Mouse (Mus musculus) left cerebral cortex, adult 9 months (tissue): ENCODE data around the gene Atp5d.

ENCODE experiments used
- DNase-seq, 2 experiments: peaks; one replicate each; pipeline ENCODE4 v3.0.0; 2022; ENCODE audit warnings: low spot score in 2 of 2

Gene Atp5d

GRCm38 (mm10) chr10:80167460-80168037 lies 29.1 kb downstream of the Atp5d start:
- DNase-seq: peak; percentile 92 to 98

- peak in 1 of 2 experiments; percentile 93 for DNase-seq
These were observed 29.7 kb downstream of the Atp5d start for GRCm38 (mm10) chr10:80168038-80168661.

- no peak for DNase-seq
These were observed 30.6 kb downstream of the Atp5d start for GRCm38 (mm10) chr10:80169070-80169469.

- no peak for DNase-seq
These were observed 31.2 kb downstream of the Atp5d start for GRCm38 (mm10) chr10:80169651-80170050.

- DNase-seq: peak in 1 of 2 experiments; percentile 7
These were observed 31.6 kb downstream of the Atp5d start for GRCm38 (mm10) chr10:80170052-80170451.

- DNase-seq: peak in 1 of 2 experiments; percentile 18
These were observed 32.2 kb downstream of the Atp5d start for GRCm38 (mm10) chr10:80170601-80171021.

- DNase-seq: peak in 1 of 2 experiments; percentile 8
These were observed 32.8 kb downstream of the Atp5d start for GRCm38 (mm10) chr10:80171252-80171651.

- peak; percentile 19 to 33 for DNase-seq
These were observed 33.5 kb downstream of the Atp5d start for GRCm38 (mm10) chr10:80171760-80172526.

- peak; percentile 80 to 92 for DNase-seq
These were observed 34.3 kb downstream of the Atp5d start, which contains the start of gene 1600002K03Rik for GRCm38 (mm10) chr10:80172527-80173292. Gene 1600002K03Rik (plus strand): TSS chr10:80172944.

- peak; percentile 10 to 40 for DNase-seq
These were observed 34.9 kb downstream of the Atp5d start for GRCm38 (mm10) chr10:80173358-80173757.

GRCm38 (mm10) chr10:80173955-80174640 lies 35.7 kb downstream of the Atp5d start:
- peak in 1 of 2 experiments; percentile 18 for DNase-seq

GRCm38 (mm10) chr10:80174705-80175104 lies 36.3 kb downstream of the Atp5d start:
- peak; percentile 19 to 48 for DNase-seq

GRCm38 (mm10) chr10:80175536-80176269 lies 37.3 kb downstream of the Atp5d start:
- peak in 1 of 2 experiments; percentile 43 for DNase-seq

GRCm38 (mm10) chr10:80176270-80176834 lies 37.9 kb downstream of the Atp5d start:
- DNase-seq: no peak

GRCm38 (mm10) chr10:80177441-80178279 lies 39.2 kb downstream of the Atp5d start:
- DNase-seq: no peak

GRCm38 (mm10) chr10:80179068-80180051 lies 40.9 kb downstream of the Atp5d start, which contains the start of gene Efna2:
Gene Efna2 (plus strand): TSS chr10:80179482.
- DNase-seq: peak in 1 of 2 experiments; percentile 23

- no peak for DNase-seq
These were observed 41.9 kb downstream of the Atp5d start for GRCm38 (mm10) chr10:80180288-80180687.

- DNase-seq: no peak
These were observed 42.4 kb downstream of the Atp5d start for GRCm38 (mm10) chr10:80180823-80181222.
